Mouse (Mus musculus) MEL (cell line): ENCODE data around the gene Gm20388.

Experiments used
- BHLHE40 ChIP-seq: IDR thresholded peaks from 2 replicates; pipeline ENCODE4 v1.6.1; 2012; ENCODE audit warnings: low read depth, mild to moderate bottlenecking, inconsistent platforms, low read length, improper control_type of control experiment, borderline replicate concordance
- CHD2 ChIP-seq: IDR thresholded peaks from 2 replicates; pipeline ENCODE4 v1.6.1; 2011; ENCODE audit warnings: low read length, improper control_type of control experiment
- CTCF ChIP-seq, 3 experiments: IDR thresholded peaks in 2 of 3; conservative IDR thresholded peaks in 1 of 3; 2 replicates each; pipeline ENCODE4 v1.5.1; 2011 to 2012; ENCODE audit warnings: low read length in 3 of 3, low read depth in 2 of 3, mild to moderate bottlenecking in 2 of 3, improper control_type of control experiment in 1 of 3, inconsistent platforms in 1 of 3, mixed read lengths in 1 of 3, moderate library complexity in 1 of 3; ENCODE audit not compliant: control insufficient read depth in 1 of 3, insufficient read depth in 1 of 3, poor library complexity in 1 of 3, severe bottlenecking in 1 of 3
- ETS1 ChIP-seq: IDR thresholded peaks from 2 replicates; pipeline ENCODE4 v1.6.1; 2012; ENCODE audit warnings: low read depth, mild to moderate bottlenecking, inconsistent platforms, low read length, improper control_type of control experiment, moderate library complexity
- MEF2A ChIP-seq: IDR thresholded peaks from 2 replicates; pipeline ENCODE4 v1.6.1; 2014; ENCODE audit warnings: low read depth, mild to moderate bottlenecking, inconsistent platforms, low read length, improper control_type of control experiment; ENCODE audit not compliant: poor library complexity, insufficient replicate concordance, severe bottlenecking; ENCODE audit errors: extremely low read depth
- POLR2A ChIP-seq, 2 experiments: IDR thresholded peaks; 2 replicates each; pipeline ENCODE4 v1.6.1; 2011 to 2012; ENCODE audit warnings: low read length in 2 of 2, mild to moderate bottlenecking in 2 of 2, control low read depth in 1 of 2, improper control_type of control experiment in 1 of 2, low read depth in 1 of 2, moderate library complexity in 1 of 2; ENCODE audit not compliant: control insufficient read depth in 1 of 2, insufficient read depth in 1 of 2, poor library complexity in 1 of 2
- TAL1 ChIP-seq: IDR thresholded peaks from 2 replicates; pipeline ENCODE4 v1.6.1; 2012; ENCODE audit warnings: mild to moderate bottlenecking, inconsistent platforms, low read length, moderate library complexity, mixed read lengths
- TCF12 ChIP-seq: IDR thresholded peaks from 2 replicates; pipeline ENCODE4 v1.6.1; 2014; ENCODE audit warnings: low read depth, mild to moderate bottlenecking, inconsistent platforms, low read length, improper control_type of control experiment, moderate library complexity
- USF1 ChIP-seq: IDR thresholded peaks from 2 replicates; pipeline ENCODE4 v1.6.1; 2014; ENCODE audit warnings: low read depth, mild to moderate bottlenecking, inconsistent platforms, low read length, improper control_type of control experiment, moderate library complexity
- USF2 ChIP-seq, 2 experiments: IDR thresholded peaks; 2 replicates each; pipeline ENCODE4 v1.6.1; 2011 to 2012; ENCODE audit warnings: improper control_type of control experiment in 2 of 2, low read length in 2 of 2, borderline replicate concordance in 1 of 2, inconsistent platforms in 1 of 2, low read depth in 1 of 2, mild to moderate bottlenecking in 1 of 2; ENCODE audit not compliant: insufficient read depth in 1 of 2

GRCm38 (mm10) chr8:120191633-120192032, 281.0 kb downstream of the Gm20388 start:
- TF ChIP-seq CHD2 (no peak), ETS1 (no peak), TCF12 (no peak), TAL1 (no peak), USF2 (IDR thresholded peaks at IDR 0.05; ENCODE audit: borderline replicate concordance in 1 of 2, insufficient read depth in 1 of 2, low read depth in 1 of 2, low read length in 2 of 2) (no peak), CTCF (IDR thresholded peaks at IDR 0.05 in 2 of 3, conservative IDR thresholded peaks at IDR 0.05 in 1 of 3; ENCODE audit: control insufficient read depth in 1 of 3, insufficient read depth in 1 of 3, low read depth in 2 of 3, low read length in 3 of 3, poor library complexity in 1 of 3, severe bottlenecking in 1 of 3) (no peak), BHLHE40 (no peak), MEF2A (no peak), POLR2A (IDR thresholded peaks at IDR 0.05; ENCODE audit: control insufficient read depth in 1 of 2, insufficient read depth in 1 of 2, low read depth in 1 of 2, low read length in 2 of 2, poor library complexity in 1 of 2) (no peak), USF1 (no peak)
